Comparison of ENCODE assay signal across 8 mouse cellular contexts in genomic region chr13:6059515-6060228, GRCm38 (mm10).
DNase-seq lines count a peak whose midpoint lies in the region; ATAC-seq and TF ChIP-seq lines count a peak whose summit lies in the region.

No protein-coding gene starts in this region.

- no peaks in the 10 kb centered on the region for H3K36me3 ChIP-seq in heart, adult 2 months (ENCODE audit: control insufficient read depth, insufficient read depth, low read length)
- H3K36me3 ChIP-seq in heart, embryonic 11.5 days (ENCODE audit: control insufficient read depth, insufficient read depth, low read length): no peaks in the 10 kb centered on the region
- H3K36me3 ChIP-seq in hindbrain, embryonic 13.5 days: no peaks in the 10 kb centered on the region
- no peaks in the 10 kb centered on the region for H3K36me3 ChIP-seq in liver, embryonic 13.5 days

- no peak overlapping the region for H3K27ac ChIP-seq in heart, adult 2 months
- no peak overlapping the region for H3K27ac ChIP-seq in heart, embryonic 11.5 days (ENCODE audit: low read depth, low read length)
- H3K27ac ChIP-seq in embryonic fibroblast, embryonic 13.5 days (ENCODE audit: insufficient read depth, low read length): peak overlapping the region; percentile 90
- no peak overlapping the region for H3K27ac ChIP-seq in hindbrain, embryonic 13.5 days
- H3K27ac ChIP-seq in liver, embryonic 13.5 days: no peak overlapping the region

- H3K4me3 ChIP-seq in heart, adult 2 months: no peak overlapping the region
- no peak overlapping the region for H3K4me3 ChIP-seq in heart, embryonic 11.5 days (ENCODE audit: low read depth, low read length)
- H3K4me3 ChIP-seq in embryonic fibroblast, embryonic 13.5 days (ENCODE audit: insufficient read depth, low read length): no peak overlapping the region
- no peak overlapping the region for H3K4me3 ChIP-seq in hindbrain, embryonic 13.5 days
- H3K4me3 ChIP-seq in liver, embryonic 13.5 days (replicated peaks): no peak overlapping the region

- WGBS in heart, adult 2 months: 47% methylated on average over 6 of the region's 6 CpGs
- 42% methylated on average over 6 of the region's 6 CpGs for WGBS in heart, embryonic 11.5 days (ENCODE audit: insufficient replicate concordance)
- WGBS in hindbrain, embryonic 13.5 days: 41% methylated on average over 6 of the region's 6 CpGs
- 49% methylated on average over 6 of the region's 6 CpGs for WGBS in liver, embryonic 13.5 days (ENCODE audit: insufficient replicate concordance)

- no peak for TF ChIP-seq POLR2A in heart, adult 2 months (IDR thresholded peaks at IDR 0.05; ENCODE audit: insufficient read depth, low read depth, low read length)
- TF ChIP-seq POLR2A in embryonic fibroblast, embryonic 13.5 days (IDR thresholded peaks at IDR 0.05; ENCODE audit: low read depth, low read length): no peak; the same call in 1 of the 2 replicates

- peak; percentile 44 to 67 for DNase-seq in heart, adult 2 months
- DNase-seq in liver, embryonic 13.5 days: peak; percentile 0
- no peak for DNase-seq in spleen, postnatal 36 days (ENCODE audit: low spot score in 2 of 2)
- DNase-seq in frontal cortex, postnatal 14 days (ENCODE audit: low spot score in 2 of 2): no peak

- H3K4me2 ChIP-seq in heart, embryonic 11.5 days: no peak overlapping the region
- H3K4me2 ChIP-seq in hindbrain, embryonic 13.5 days: no peak overlapping the region
- no peak overlapping the region for H3K4me2 ChIP-seq in liver, embryonic 13.5 days

- TF ChIP-seq EP300 in heart, adult 2 months (IDR thresholded peaks at IDR 0.05; ENCODE audit: insufficient read depth, low read depth, low read length): no peak

- TF ChIP-seq CTCF in heart, adult 2 months (IDR thresholded peaks at IDR 0.05): no peak
- no peak for TF ChIP-seq CTCF in embryonic fibroblast, embryonic 13.5 days (IDR thresholded peaks at IDR 0.05; ENCODE audit: borderline replicate concordance, insufficient read depth, low read length)

- intact Hi-C loops in heart, adult 2 months (cut with DNase I): no loop called here

- peaks cover 1% of the 10 kb centered on the region; the same call in 1 of the 2 replicates for H3K4me1 ChIP-seq in heart, adult 2 months (ENCODE audit: control insufficient read depth, insufficient read depth, low read length)
- no peaks in the 10 kb centered on the region for H3K4me1 ChIP-seq in heart, embryonic 11.5 days (ENCODE audit: control insufficient read depth, insufficient read depth, low read length)
- H3K4me1 ChIP-seq in embryonic fibroblast, embryonic 13.5 days (ENCODE audit: control insufficient read depth, insufficient read depth, low read length): peaks cover 14% of the 10 kb centered on the region
- peaks cover 9% of the 10 kb centered on the region for H3K4me1 ChIP-seq in hindbrain, embryonic 13.5 days (replicated peaks)
- peaks cover 3% of the 10 kb centered on the region; the same call in 1 of the 2 replicates for H3K4me1 ChIP-seq in liver, embryonic 13.5 days (replicated peaks)

- H3K9ac ChIP-seq in heart, adult 2 months (ENCODE audit: low read depth, low read length): no peak overlapping the region
- H3K9ac ChIP-seq in heart, embryonic 11.5 days (ENCODE audit: low read depth, low read length): no peak overlapping the region
- H3K9ac ChIP-seq in hindbrain, embryonic 13.5 days: no peak overlapping the region
- no peak overlapping the region for H3K9ac ChIP-seq in liver, embryonic 13.5 days

- no peaks in the 10 kb centered on the region for H3K9me3 ChIP-seq in heart, embryonic 11.5 days (replicated peaks; ENCODE audit: control insufficient read depth, low read length)
- no peaks in the 10 kb centered on the region for H3K9me3 ChIP-seq in hindbrain, embryonic 13.5 days
- no peaks in the 10 kb centered on the region for H3K9me3 ChIP-seq in liver, embryonic 13.5 days (replicated peaks)

- no peaks in the 10 kb centered on the region for H3K27me3 ChIP-seq in heart, adult 2 months (ENCODE audit: control insufficient read depth, insufficient read depth, low read length)
- H3K27me3 ChIP-seq in heart, embryonic 11.5 days (ENCODE audit: control insufficient read depth, insufficient read depth, low read length): no peaks in the 10 kb centered on the region
- no peaks in the 10 kb centered on the region for H3K27me3 ChIP-seq in hindbrain, embryonic 13.5 days
- no peaks in the 10 kb centered on the region for H3K27me3 ChIP-seq in liver, embryonic 13.5 days

- H3K79me2 ChIP-seq in heart, adult 2 months (replicated peaks; ENCODE audit: control insufficient read depth, insufficient read depth, low read length): no peaks in the 10 kb centered on the region

- ATAC-seq in heart, embryonic 11.5 days (replicated peaks; ENCODE audit: insufficient number of reproducible peaks, low FRiP score, low TSS enrichment): no peak
- 0 out of 2 replicates have a peak, but pooled peaks have one; percentile 28 for ATAC-seq in hindbrain, embryonic 13.5 days (ENCODE audit: low FRiP score)
- ATAC-seq in liver, embryonic 13.5 days (ENCODE audit: low read depth): peak; percentile 51; the same call in 1 of the 2 replicates
- peak; percentile 10; the same call in 1 of the 2 replicates for ATAC-seq in neutrophil, adult 5-6 weeks (ENCODE audit: extremely low read depth, insufficient number of reproducible peaks, low FRiP score, poor library complexity, severe bottlenecking)

Comparison
In these comparisons a context has a peak if more than half of its experiments do, and no peak if none do; other contexts are left out.
1. DNase-seq: peak in heart, adult 2 months (2 of 2) and liver, embryonic 13.5 days (single experiment); none in spleen, postnatal 36 days (0 of 2) and frontal cortex, postnatal 14 days (0 of 2).